27 mouse cellular contexts compared by ENCODE assay signal in genomic region chr6:31208224-31208623, GRCm38 (mm10).
DNase-seq lines count a peak whose midpoint lies in the region; ATAC-seq and TF ChIP-seq lines count a peak whose summit lies in the region.
"Had no signal": no experiment of that assay in that cellular context is flagged by ENCODE, and none has a peak within 500 bp of the region (broad histone marks: within the 10 kb centered on the region; RNA-seq: fewer than 3 reads in every experiment).

No protein-coding gene starts in this region.

- no peak for TF ChIP-seq POLR2A in lung, adult 2 months (IDR thresholded peaks at IDR 0.05; ENCODE audit: borderline replicate concordance, extremely low read depth, low read depth, low read length)

- H3K9ac ChIP-seq in kidney, embryonic 16.5 days (replicated peaks; ENCODE audit: low read length) = no peak overlapping the region
- H3K9ac ChIP-seq: heart, embryonic 12.5 days; hindbrain, embryonic 13.5 days; kidney, embryonic 15.5 days; limb, embryonic 12.5 days; liver, embryonic 12.5 days; liver, postnatal 0 days; midbrain, embryonic 12.5 days had no signal

- 84% methylated on average over 6 of the region's 6 CpGs for WGBS in lung, adult 2 months
- WGBS in kidney, embryonic 16.5 days = 95% methylated on average over 6 of the region's 6 CpGs

- ATAC-seq in granulocyte monocyte progenitor cell, adult 5-6 weeks (replicated peaks; ENCODE audit: poor library complexity, severe bottlenecking) = peak; percentile 76
- peak; percentile 53 for ATAC-seq in megakaryocyte progenitor cell, adult 5-6 weeks (replicated peaks; ENCODE audit: poor library complexity)
- no peak for ATAC-seq in kidney, embryonic 16.5 days (ENCODE audit: low FRiP score, low TSS enrichment)
- ATAC-seq in megakaryocyte-erythroid progenitor cell, adult 5-6 weeks (replicated peaks; ENCODE audit: low FRiP score, low TSS enrichment, poor library complexity, severe bottlenecking) = no peak
- ATAC-seq: forebrain, embryonic 16.5 days; liver, embryonic 12.5 days; liver, postnatal 0 days; lung, postnatal 0 days; Patski had no signal

- H3K4me2 ChIP-seq in kidney, embryonic 16.5 days (replicated peaks; ENCODE audit: low read depth, low read length) = no peak overlapping the region
- H3K4me2 ChIP-seq: heart, embryonic 12.5 days; hindbrain, embryonic 13.5 days; kidney, embryonic 15.5 days; limb, embryonic 12.5 days; liver, embryonic 12.5 days; midbrain, embryonic 12.5 days had no signal

- H3K9me3 ChIP-seq in kidney, embryonic 16.5 days (ENCODE audit: low read length) = no peaks in the 10 kb centered on the region
- H3K9me3 ChIP-seq: heart, embryonic 12.5 days; hindbrain, embryonic 13.5 days; kidney, embryonic 15.5 days; limb, embryonic 12.5 days; liver, embryonic 12.5 days; midbrain, embryonic 12.5 days had no signal

- no peak for TF ChIP-seq CTCF in lung, adult 2 months (IDR thresholded peaks at IDR 0.05; ENCODE audit: insufficient read depth, low read length)

- no peaks in the 10 kb centered on the region for H3K36me3 ChIP-seq in kidney, embryonic 16.5 days (ENCODE audit: insufficient read depth, low read length)
- H3K36me3 ChIP-seq: heart, embryonic 12.5 days; hindbrain, embryonic 13.5 days; kidney, embryonic 15.5 days; limb, embryonic 12.5 days; liver, embryonic 12.5 days; midbrain, embryonic 12.5 days had no signal

- no peak overlapping the region for H3K4me3 ChIP-seq in lung, adult 2 months (replicated peaks; ENCODE audit: extremely low read depth, low read depth, low read length)
- no peak overlapping the region for H3K4me3 ChIP-seq in kidney, embryonic 16.5 days (ENCODE audit: low read length)
- H3K4me3 ChIP-seq: erythroblast, embryonic 14.5 days; heart, embryonic 12.5 days; hindbrain, embryonic 13.5 days; kidney, embryonic 15.5 days; layer of hippocampus, adult 2 months; left cerebral cortex, adult 2 months; limb, embryonic 12.5 days; liver, embryonic 12.5 days; midbrain, embryonic 12.5 days had no signal

- H3K4me1 ChIP-seq in lung, adult 2 months (ENCODE audit: control insufficient read depth, insufficient read depth, low read length) = peaks cover 36% of the 10 kb centered on the region
- no peaks in the 10 kb centered on the region for H3K4me1 ChIP-seq in kidney, embryonic 16.5 days (ENCODE audit: insufficient read depth, low read length)
- H3K4me1 ChIP-seq: heart, embryonic 12.5 days; hindbrain, embryonic 13.5 days; kidney, embryonic 15.5 days; limb, embryonic 12.5 days; liver, embryonic 12.5 days; midbrain, embryonic 12.5 days had no signal

- no peak overlapping the region for H3K27ac ChIP-seq in kidney, embryonic 16.5 days (ENCODE audit: low read length)
- H3K27ac ChIP-seq: hindbrain, embryonic 13.5 days; kidney, embryonic 15.5 days; limb, embryonic 12.5 days; liver, embryonic 12.5 days; midbrain, embryonic 12.5 days had no signal

- no peaks in the 10 kb centered on the region for H3K27me3 ChIP-seq in kidney, embryonic 16.5 days (ENCODE audit: insufficient read depth, low read length)
- H3K27me3 ChIP-seq: heart, embryonic 12.5 days; Patski had no signal

- DNase-seq in lung, postnatal 36 days = peak; percentile 59
- no peak for DNase-seq in lung, adult 2 months
- DNase-seq: adrenal gland, postnatal 10 days; cerebellum, adult 11-12 months; cerebellum, adult 9-11 months; heart, postnatal 4 days; kidney, adult 11 months; kidney, postnatal 36 days; liver, postnatal 0 days; right cerebral cortex, adult 18-20 months; right cerebral cortex, postnatal 4 days had no signal

Comparison
In these comparisons a context has a peak if more than half of its experiments do, and no peak if none do; other contexts are left out.
1. ATAC-seq: peak in granulocyte monocyte progenitor cell, adult 5-6 weeks (single experiment) and megakaryocyte progenitor cell, adult 5-6 weeks (single experiment); none in kidney, embryonic 16.5 days (single experiment) and megakaryocyte-erythroid progenitor cell, adult 5-6 weeks (single experiment).